Comparison of ENCODE assay signal across 16 mouse cellular contexts in genomic region chr12:71753276-71753675, GRCm38 (mm10).
A peak's percentile ranks its signal among the peaks of the same experiment; 100 is the strongest.
DNase-seq lines count a peak whose midpoint lies in the region; TF ChIP-seq lines count a peak whose summit lies in the region.
"Had no signal": no experiment of that assay in that cellular context is flagged by ENCODE, and none has a peak within 500 bp of the region (broad histone marks: within the 10 kb centered on the region; RNA-seq: fewer than 3 reads in every experiment).

No protein-coding gene starts in this region.

- peak; percentile 41 to 45 for DNase-seq in cerebellum, postnatal 10 days
- DNase-seq in cerebellum, adult 2 months = no peak
- DNase-seq in liver, adult 2 months (ENCODE audit: extremely low read depth, low read depth, low spot score) = peak; percentile 83
- DNase-seq in liver = no peak
- peak; percentile 51 for DNase-seq in adrenal gland, postnatal 10 days
- peak; percentile 20 for DNase-seq in adrenal gland, postnatal 25 days
- no peak for DNase-seq in c-Kit-positive CD71-positive TER-119-positive erythroid progenitor cells, embryonic 14.5 days (ENCODE audit: low spot score)
- DNase-seq in left cerebral cortex, adult 18-20 months (ENCODE audit: low spot score in 2 of 2) = no peak
- DNase-seq: gastrocnemius, postnatal 10 days; gastrocnemius, postnatal 36 days; heart, adult 2 months; heart, postnatal 36 days; kidney, adult 2 months had no signal

- H3K4me1 ChIP-seq in cerebellum, adult 2 months (ENCODE audit: control insufficient read depth, insufficient read depth, low read length) = peaks cover 9% of the 10 kb centered on the region; the same call in 1 of the 2 replicates
- H3K4me1 ChIP-seq in liver, adult 2 months (ENCODE audit: control insufficient read depth, insufficient read depth, low read length) = peaks cover 5% of the 10 kb centered on the region
- H3K4me1 ChIP-seq: forebrain, embryonic 13.5 days had no signal

- no peak for TF ChIP-seq POLR2A in cerebellum, adult 2 months (IDR thresholded peaks at IDR 0.05; ENCODE audit: borderline replicate concordance, insufficient read depth, low read length)
- no peak for TF ChIP-seq POLR2A in liver, adult 2 months (IDR thresholded peaks at IDR 0.05; ENCODE audit: extremely low read depth, insufficient read depth, low read length)

- H3K9ac ChIP-seq in liver, adult 2 months (ENCODE audit: low read depth, low read length) = no peak overlapping the region
- H3K9ac ChIP-seq: forebrain, embryonic 13.5 days; hindbrain, embryonic 14.5 days had no signal

- no peak overlapping the region for H3K27ac ChIP-seq in cerebellum, adult 2 months (ENCODE audit: insufficient read depth, low read length)
- no peak overlapping the region for H3K27ac ChIP-seq in liver, adult 2 months (replicated peaks; ENCODE audit: insufficient read depth, low read depth, low read length)
- H3K27ac ChIP-seq: forebrain, embryonic 10.5 days; forebrain, embryonic 13.5 days; heart, adult 2 months; hindbrain, embryonic 14.5 days had no signal

- H3K4me3 ChIP-seq in cerebellum, adult 2 months (replicated peaks; ENCODE audit: insufficient read depth, low read depth, low read length) = no peak overlapping the region
- H3K4me3 ChIP-seq in liver, adult 2 months (ENCODE audit: insufficient read depth, low read depth, low read length) = no peak overlapping the region
- H3K4me3 ChIP-seq: forebrain, embryonic 10.5 days; forebrain, embryonic 13.5 days; heart, adult 2 months had no signal

- no peaks in the 10 kb centered on the region for H3K36me3 ChIP-seq in liver, adult 2 months (ENCODE audit: control insufficient read depth, insufficient read depth, low read length)
- H3K36me3 ChIP-seq: forebrain, embryonic 10.5 days had no signal

- WGBS in cerebellum, adult 2 months = 88% methylated on average over 3 of the region's 3 CpGs
- WGBS in liver, adult 2 months = 84% methylated on average over 3 of the region's 3 CpGs

- no peaks in the 10 kb centered on the region for H3K79me2 ChIP-seq in liver, adult 2 months (ENCODE audit: control insufficient read depth, insufficient read depth, low read length)

- TF ChIP-seq CTCF in cerebellum, adult 2 months (IDR thresholded peaks at IDR 0.05; ENCODE audit: borderline replicate concordance, insufficient read depth, low read depth, low read length) = no peak
- no peak for TF ChIP-seq CTCF in liver, adult 2 months (IDR thresholded peaks at IDR 0.05; ENCODE audit: low read depth, low read length)

- H3K27me3 ChIP-seq in cerebellum, adult 2 months (ENCODE audit: control insufficient read depth, insufficient read depth, low read length) = no peaks in the 10 kb centered on the region
- no peaks in the 10 kb centered on the region for H3K27me3 ChIP-seq in liver, adult 2 months (ENCODE audit: control insufficient read depth, insufficient read depth, low read length)
- H3K27me3 ChIP-seq: forebrain, embryonic 13.5 days had no signal

Comparison
In these comparisons a context has a peak if more than half of its experiments do, and no peak if none do; other contexts are left out.
1. DNase-seq: peak in cerebellum, postnatal 10 days (2 of 2), liver, adult 2 months (single experiment), adrenal gland, postnatal 10 days (single experiment) and adrenal gland, postnatal 25 days (single experiment); none in cerebellum, adult 2 months (0 of 2), liver (single experiment), c-Kit-positive CD71-positive TER-119-positive erythroid progenitor cells, embryonic 14.5 days (single experiment) and left cerebral cortex, adult 18-20 months (0 of 2).